Mouse (Mus musculus): ENCODE measurements around the gene Pet2. TPM values are rescaled to one million over a fixed set of nuclear protein-coding genes. Genes with fewer than 3 reads are reported as not detected.

Gene Pet2
- total RNA-seq (2015) (not detected in 2 replicates), total RNA-seq (2017) (not detected in 2 replicates)

DNA sequence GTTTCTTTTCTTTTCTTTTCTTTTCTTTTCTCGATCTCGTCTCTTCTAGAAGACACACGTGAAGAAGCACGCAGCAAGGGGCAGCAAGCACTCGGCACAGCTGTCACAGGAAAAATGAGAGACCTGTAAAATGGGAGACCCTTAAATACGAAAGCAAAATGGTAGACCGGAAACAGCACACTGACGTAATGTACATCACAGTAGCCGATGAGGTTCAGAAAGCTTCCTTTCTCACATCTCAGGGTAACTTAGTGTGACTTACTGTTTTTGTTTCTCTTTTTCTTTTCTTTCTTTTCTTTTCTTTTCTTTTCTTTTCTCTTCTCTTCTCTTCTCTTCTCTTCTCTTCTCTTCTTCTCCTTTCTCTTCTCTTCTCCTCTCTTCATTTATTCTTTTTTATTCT, at the start of gene Pet2:
Gene Pet2 (minus strand): TSS at position 101 of the 400 bp plus-strand sequence.
- ATAC-seq (replicated peaks; ENCODE audit: poor library complexity) = no peak

Measured in megakaryocyte progenitor cell, adult 5-6 weeks (primary cell).